Comparison of ENCODE assay signal across 9 mouse cellular contexts in the genomic region with DNA sequence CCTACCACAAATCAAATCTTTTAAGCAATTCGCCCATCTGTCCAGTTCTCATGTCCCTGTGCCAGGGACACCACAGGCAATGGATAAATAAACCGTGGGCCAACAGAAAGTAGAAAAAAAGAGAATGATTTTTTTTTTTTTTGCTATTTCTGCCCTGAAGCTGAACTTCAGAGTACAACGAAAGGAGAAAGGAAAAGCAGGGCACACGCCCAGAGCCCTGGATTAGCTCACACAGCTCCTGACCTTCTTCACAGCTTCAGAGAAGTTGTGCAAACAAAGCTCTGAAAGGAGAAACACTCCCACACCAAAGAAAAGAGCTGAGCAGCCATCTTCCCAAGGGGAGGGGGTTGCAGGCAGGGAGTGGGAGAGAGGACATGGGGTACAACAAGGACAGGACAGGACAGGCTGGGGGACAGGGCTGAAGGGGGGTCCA. TPM values are rescaled to one million over a fixed set of nuclear protein-coding genes. Genes with fewer than 3 reads are reported as not detected.
DNase-seq lines count a peak whose midpoint lies in the region; ATAC-seq lines count a peak whose summit lies in the region.
"Had no signal": no experiment of that assay in that cellular context is flagged by ENCODE, and none has a peak within 500 bp of the region (broad histone marks: within the 10 kb centered on the region; RNA-seq: fewer than 3 reads in every experiment).

No protein-coding gene starts in this region.

- H3K4me1 ChIP-seq in embryonic facial prominence, embryonic 15.5 days = peaks cover 62% of the 10 kb centered on the region
- H3K4me1 ChIP-seq in intestine, embryonic 15.5 days (replicated peaks) = peaks cover 78% of the 10 kb centered on the region

- no peaks in the 10 kb centered on the region for H3K9me3 ChIP-seq in embryonic facial prominence, embryonic 15.5 days (replicated peaks)
- H3K9me3 ChIP-seq in intestine, embryonic 15.5 days = no peaks in the 10 kb centered on the region

- no peak overlapping the region for H3K4me3 ChIP-seq in embryonic facial prominence, embryonic 15.5 days (replicated peaks)
- H3K4me3 ChIP-seq in intestine, embryonic 15.5 days (replicated peaks) = no peak overlapping the region

- H3K27me3 ChIP-seq in embryonic facial prominence, embryonic 15.5 days = no peaks in the 10 kb centered on the region
- H3K27me3 ChIP-seq in intestine, embryonic 15.5 days (replicated peaks) = no peaks in the 10 kb centered on the region

- WGBS in embryonic facial prominence, embryonic 15.5 days = 51% methylated on average over 4 of the region's 4 CpGs
- 25% methylated on average over 4 of the region's 4 CpGs for WGBS in intestine, embryonic 15.5 days

- H3K36me3 ChIP-seq in embryonic facial prominence, embryonic 15.5 days = no peaks in the 10 kb centered on the region
- no peaks in the 10 kb centered on the region for H3K36me3 ChIP-seq in intestine, embryonic 15.5 days

- DNase-seq in layer of hippocampus, adult 9-11 months = peak; percentile 34
- no peak for DNase-seq in layer of hippocampus, postnatal 25 days (ENCODE audit: extremely low spot score in 1 of 2, low spot score in 1 of 2)
- DNase-seq in cerebellum, adult 11 months = no peak
- DNase-seq in retina, postnatal 1 day = no peak
- DNase-seq: cerebellum, adult 9-10 months; spleen, adult 18-20 months had no signal

- H3K27ac ChIP-seq in embryonic facial prominence, embryonic 15.5 days (replicated peaks) = peak overlapping the region; percentile 65; the same call in 1 of the 2 replicates
- H3K27ac ChIP-seq in intestine, embryonic 15.5 days = peak overlapping the region; percentile 54

- no peak for ATAC-seq in embryonic facial prominence, embryonic 15.5 days (ENCODE audit: insufficient number of reproducible peaks, low FRiP score, low TSS enrichment, low read depth)
- ATAC-seq in intestine, embryonic 15.5 days = no peak
- ATAC-seq in monocyte, adult 5-6 weeks (replicated peaks; ENCODE audit: insufficient number of reproducible peaks, low FRiP score, low TSS enrichment, poor library complexity, severe bottlenecking) = peak; percentile 36; the same call in 1 of the 2 replicates

- H3K9ac ChIP-seq in embryonic facial prominence, embryonic 15.5 days = no peak overlapping the region
- no peak overlapping the region for H3K9ac ChIP-seq in intestine, embryonic 15.5 days

- H3K4me2 ChIP-seq in embryonic facial prominence, embryonic 15.5 days (replicated peaks) = no peak overlapping the region
- H3K4me2 ChIP-seq in intestine, embryonic 15.5 days (replicated peaks) = 0 out of 2 replicates have a peak overlapping the region, but pooled peaks have one; percentile 3

RNA-seq across cellular contexts. Expression of gene Cotl1, which starts 12.6 kb away (rescaled TPM):
- 100 to 1,000 TPM; 121 to 140 TPM for total RNA-seq in layer of hippocampus, postnatal 25 days (2021)
- 76.6 and 105 TPM in 2 replicates for polyA plus RNA-seq in embryonic facial prominence, embryonic 15.5 days (2015; fragmentation: Nextera tagmentation; extraction: Ambion mirVana)
- 152 and 167 TPM in 2 replicates for polyA plus RNA-seq in intestine, embryonic 15.5 days (2015; fragmentation: Nextera tagmentation; extraction: Ambion mirVana)
- total RNA-seq in monocyte, adult 5-6 weeks (2017) = 289 to 324 TPM (median 310 TPM) in 3 replicates

RNA-seq across cellular contexts. Expression of gene Klhl36, which starts 34.3 kb away (rescaled TPM):
- total RNA-seq in layer of hippocampus, postnatal 25 days (2021) = 1 to 10 TPM; 8.0 to 8.5 TPM
- 13.7 and 14.1 TPM in 2 replicates for polyA plus RNA-seq in embryonic facial prominence, embryonic 15.5 days (2015; fragmentation: Nextera tagmentation; extraction: Ambion mirVana)
- 12.4 and 13.8 TPM in 2 replicates for polyA plus RNA-seq in intestine, embryonic 15.5 days (2015; fragmentation: Nextera tagmentation; extraction: Ambion mirVana)
- 8.5 to 16.5 TPM (median 14.2 TPM) in 3 replicates for total RNA-seq in monocyte, adult 5-6 weeks (2017)

RNA-seq across cellular contexts. Expression of gene Tldc1, which starts 49.5 kb away (rescaled TPM):
- total RNA-seq in layer of hippocampus, postnatal 25 days (2021) = 10 to 100 TPM; 14.1 to 17.0 TPM
- polyA plus RNA-seq in embryonic facial prominence, embryonic 15.5 days (2015; fragmentation: Nextera tagmentation; extraction: Ambion mirVana) = 12.6 and 13.4 TPM in 2 replicates
- polyA plus RNA-seq in intestine, embryonic 15.5 days (2015; fragmentation: Nextera tagmentation; extraction: Ambion mirVana) = 14.4 and 15.3 TPM in 2 replicates
- total RNA-seq in monocyte, adult 5-6 weeks (2017) = 2.2 to 8.0 TPM (median 3.8 TPM) in 3 replicates
